Mouse (Mus musculus): ENCODE measurements around the gene Ifit3b.
"Not testable (repeated sequence)": the region's sequence is repeated elsewhere in the genome, so short reads cannot be mapped to it uniquely, and the experiment has no call there.

Ifit3b gene

DNA sequence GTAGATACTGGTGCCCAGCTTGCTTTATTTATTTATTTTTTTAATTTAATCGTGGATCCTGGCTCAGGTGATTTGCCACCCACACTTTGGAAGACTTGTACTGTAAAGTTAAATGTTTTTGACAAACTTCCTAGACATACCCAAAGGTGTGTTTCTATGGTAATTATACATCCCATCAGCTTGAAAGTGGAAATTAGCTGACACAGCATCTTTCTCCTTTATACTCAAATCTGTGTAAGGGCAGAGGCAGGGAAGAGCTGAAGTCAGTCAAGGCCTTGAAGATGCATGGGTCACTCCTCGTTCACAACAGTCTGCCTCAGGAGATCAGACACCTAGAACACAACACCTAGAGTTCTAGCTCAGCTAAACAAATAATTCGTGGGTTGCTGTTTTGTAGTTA lies 2.3 kb downstream of the Ifit3b start:
- not testable (repeated sequence) for DNase-seq (ENCODE audit: low spot score)

DNA sequence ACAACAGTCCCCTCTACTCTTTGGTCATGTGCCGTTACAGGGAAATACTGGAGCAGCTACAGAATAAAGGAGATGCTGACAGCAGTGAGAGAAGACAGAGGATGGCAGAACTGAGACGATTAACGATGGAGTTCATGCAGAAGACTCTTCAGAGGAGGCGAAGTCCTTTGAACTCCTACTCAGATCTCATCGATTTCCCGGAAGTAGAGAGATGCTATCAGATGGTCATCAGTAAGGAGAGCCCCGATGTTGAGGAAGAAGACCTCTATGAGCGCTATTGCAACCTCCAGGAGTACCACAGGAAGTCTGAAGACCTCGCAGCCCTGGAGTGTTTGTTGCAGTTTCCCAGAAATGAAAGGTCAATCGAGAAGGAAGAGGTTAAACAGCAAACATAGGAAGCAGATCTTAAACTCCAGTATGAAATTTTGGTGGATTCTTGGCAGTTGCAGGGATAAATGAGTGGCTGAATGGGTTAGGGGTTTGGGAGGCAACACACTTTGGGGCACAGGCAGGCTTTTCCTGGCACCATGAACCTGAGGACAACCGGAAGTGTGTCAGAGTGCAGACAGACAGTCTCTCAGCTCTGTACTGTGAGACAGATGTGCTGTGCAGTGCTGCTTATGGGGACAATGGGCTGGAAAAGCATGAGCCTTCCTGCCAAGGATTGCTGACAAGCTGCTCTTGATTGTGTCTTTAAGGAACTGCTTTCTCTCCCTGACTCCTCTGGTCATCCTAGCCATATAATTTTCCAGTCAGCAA lies 4.7 kb downstream of the Ifit3b start:
- DNase-seq (ENCODE audit: low spot score), result not testable (repeated sequence)

DNA sequence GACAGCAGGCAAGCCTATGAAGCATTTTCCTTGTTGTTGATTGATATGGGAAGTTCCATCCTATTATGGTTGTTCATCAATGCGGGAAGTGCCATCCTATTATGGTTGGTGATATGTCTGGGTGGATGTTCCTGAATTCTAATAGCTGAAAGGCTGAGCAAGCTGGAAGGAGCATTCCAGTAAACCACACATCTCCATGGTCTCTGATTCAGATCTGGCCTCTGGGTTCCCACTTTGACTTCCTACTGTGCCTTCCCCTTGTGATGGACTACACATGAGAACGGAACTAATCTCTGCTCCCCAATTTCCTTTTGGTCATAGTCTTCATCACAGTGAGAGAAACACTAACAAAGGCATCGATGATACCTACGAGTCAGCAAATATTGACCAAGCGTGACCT lies 13.1 kb downstream of the Ifit3b start:
- no peak for DNase-seq (ENCODE audit: low spot score)

DNA sequence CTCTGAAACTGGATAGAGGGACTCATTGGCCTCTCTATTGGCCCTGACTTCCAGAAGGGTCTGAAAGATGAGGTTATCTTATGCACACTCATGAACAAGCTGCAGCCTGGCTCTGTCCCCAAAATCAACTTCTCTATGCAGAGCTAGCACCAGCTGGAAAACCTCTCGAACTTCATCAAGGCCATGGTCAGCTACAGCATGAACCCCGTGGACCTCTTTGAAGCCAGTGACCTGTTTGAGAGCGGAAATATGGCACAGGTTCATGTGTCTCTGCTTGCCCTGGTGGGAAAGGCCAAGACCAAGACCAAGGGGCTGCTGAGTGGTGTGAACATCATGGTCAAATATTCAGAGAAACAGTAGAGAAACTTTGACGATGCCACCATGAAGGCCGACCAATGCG lies 16.0 kb downstream of the Ifit3b start:
- no peak for DNase-seq (ENCODE audit: low spot score)

DNA sequence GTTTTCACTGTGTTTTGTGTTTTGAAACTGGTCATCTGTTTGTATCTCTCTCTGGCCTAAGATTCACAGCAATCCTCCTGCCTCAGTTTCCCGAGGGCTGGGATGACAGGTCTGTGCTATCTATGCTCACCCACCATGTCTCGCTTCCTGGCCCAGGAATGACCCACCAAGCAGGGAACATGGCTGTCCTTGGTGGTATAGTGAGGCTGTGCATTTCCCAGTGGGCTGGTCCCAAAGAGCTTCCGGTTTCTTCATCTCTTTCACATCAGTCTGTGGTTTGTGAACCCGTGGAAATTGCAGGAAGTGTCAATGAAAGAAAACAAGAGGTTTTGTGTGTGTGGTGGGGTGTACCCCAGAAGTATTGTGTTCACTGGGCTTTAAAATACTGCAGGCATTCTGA lies 16.9 kb downstream of the Ifit3b start:
- no peak for DNase-seq (ENCODE audit: low spot score)

DNA sequence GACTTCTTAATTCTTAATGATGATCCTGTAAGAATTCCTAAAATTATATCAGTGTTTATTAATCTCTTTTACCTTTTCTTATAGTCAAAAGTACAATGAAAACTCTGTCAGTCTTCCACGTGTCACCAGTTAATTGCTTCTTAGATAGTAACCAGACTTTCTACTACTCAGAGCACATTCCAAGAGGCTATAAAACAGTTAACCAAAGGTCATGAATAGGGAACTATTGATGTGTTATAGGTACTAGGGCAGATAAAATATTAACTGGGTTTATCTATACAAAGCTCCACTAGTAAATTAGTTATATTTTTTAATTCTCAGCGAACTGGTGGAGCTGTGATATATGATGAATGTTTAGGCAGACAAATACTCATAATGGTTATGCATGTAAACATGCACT lies 19.7 kb downstream of the Ifit3b start:
- no peak for DNase-seq (ENCODE audit: low spot score)

DNA sequence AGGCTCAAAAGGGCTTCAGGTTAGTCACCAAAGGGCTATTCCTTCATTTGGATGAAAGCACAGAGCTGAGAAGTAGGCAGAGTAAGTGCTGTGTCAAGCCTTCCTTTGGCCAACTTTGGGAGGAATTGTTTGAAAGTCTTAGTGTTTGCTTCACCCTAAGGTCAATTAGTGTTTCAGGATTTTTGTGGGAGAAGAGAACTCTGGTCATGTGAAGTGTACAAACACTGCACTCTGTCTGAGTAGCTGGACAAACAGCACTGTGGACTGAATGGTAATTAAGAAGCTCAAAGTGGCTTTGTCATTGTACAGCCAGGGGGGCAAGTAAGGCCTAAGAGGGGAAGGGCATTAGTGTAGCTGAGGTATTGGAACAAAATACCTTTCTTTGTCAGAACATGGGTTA lies 23.7 kb downstream of the Ifit3b start:
- no peak for DNase-seq (ENCODE audit: low spot score)

DNA sequence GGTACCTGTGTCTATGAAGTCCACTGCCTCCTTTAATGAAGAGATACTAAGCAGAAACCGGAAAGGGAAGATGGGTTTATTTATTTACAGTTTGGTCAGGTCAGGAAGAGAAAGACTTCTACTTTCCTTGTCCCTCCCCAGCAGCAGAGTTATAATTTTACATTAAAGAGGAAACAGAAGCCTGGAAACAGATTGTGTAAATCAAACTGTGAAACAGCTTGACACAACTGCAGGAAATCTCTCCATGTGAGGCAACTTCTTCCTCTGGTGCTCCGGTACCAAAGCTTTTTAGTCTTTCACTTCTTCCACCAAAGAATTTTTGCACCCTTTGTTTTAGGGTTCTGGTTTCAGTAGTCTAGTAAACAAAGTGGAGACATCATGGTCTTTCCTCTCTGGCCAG lies 25.7 kb downstream of the Ifit3b start:
- DNase-seq (ENCODE audit: low spot score), result no peak

DNA sequence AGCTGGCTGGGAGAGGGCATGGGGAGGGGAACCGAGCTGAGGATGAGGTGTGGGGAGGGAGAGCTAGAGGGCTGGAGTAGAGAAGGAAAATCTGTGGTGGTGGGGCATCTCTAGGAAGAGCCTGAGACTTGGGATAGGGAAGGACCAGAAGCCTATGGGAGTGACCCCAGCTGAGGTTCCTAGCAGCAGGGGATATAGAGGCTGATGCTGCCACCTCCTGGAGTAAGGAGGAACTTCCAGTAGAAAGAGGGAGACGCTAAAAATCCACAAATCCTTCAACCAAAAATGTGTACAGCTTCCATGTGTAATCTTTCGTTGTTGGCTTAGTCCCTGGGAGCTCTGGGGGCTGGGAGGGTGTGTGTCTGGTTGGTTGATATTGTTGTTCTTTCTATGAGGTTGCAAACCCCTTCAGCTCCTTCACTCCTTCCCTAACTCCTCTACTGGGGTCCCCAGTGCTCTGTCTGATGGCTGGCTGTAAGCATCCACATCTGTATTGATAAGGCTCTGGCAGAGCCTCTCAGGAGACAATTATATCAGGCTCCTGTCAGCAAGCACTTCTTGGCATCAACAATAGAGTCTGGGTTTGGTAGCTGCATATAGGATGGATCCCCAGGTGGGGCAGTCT lies 29.3 kb downstream of the Ifit3b start:
- peak; percentile 66 for DNase-seq (ENCODE audit: low spot score)

DNA sequence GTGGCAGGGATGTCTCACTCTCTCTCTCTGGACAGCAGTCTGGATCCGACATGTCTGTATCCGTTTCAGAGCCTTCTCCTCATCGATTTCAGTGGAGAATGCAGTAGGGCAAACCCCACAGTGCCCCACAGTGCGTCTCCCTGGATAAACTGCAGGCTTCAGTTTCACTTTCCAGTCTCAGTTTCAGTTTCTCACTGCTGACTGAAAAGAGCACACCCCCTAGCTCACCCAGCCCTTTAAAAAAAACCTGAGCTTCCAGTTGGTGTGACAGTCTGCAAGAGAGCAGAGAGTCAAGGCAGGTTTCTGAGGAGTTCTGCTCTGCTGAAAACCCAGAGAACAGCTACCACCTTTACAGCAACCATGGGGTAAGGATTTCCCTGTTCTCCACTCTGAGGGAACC lies 32.9 kb downstream of the Ifit3b start, which contains the start of the genes Ifit1bl2 and Ifit1:
Gene Ifit1bl2 (minus strand): TSS at position 121 of the 400 bp plus-strand sequence.
Gene Ifit1 (plus strand): TSS at position 249 of the 400 bp plus-strand sequence.
- DNase-seq (ENCODE audit: low spot score), result no peak

DNA sequence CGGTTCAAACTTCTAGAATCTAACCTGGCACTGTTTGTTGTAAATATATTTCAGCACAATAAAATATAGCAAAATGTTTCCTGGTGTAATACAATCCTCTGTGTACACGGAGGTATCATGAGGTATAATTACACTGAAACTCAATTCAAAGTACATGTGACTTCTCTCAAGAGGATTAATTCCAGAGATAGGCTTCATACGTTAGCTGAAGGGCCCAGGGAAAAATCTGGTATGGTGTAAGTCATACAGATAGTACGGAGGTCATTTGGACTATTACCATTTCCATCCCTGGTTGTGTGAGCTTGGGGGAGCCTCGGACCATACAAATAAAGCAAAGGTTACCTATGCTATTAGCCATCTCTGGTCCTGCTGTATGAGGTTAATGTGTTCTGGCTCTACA lies 34.8 kb downstream of the Ifit3b start:
- DNase-seq (ENCODE audit: low spot score), result no peak

DNA sequence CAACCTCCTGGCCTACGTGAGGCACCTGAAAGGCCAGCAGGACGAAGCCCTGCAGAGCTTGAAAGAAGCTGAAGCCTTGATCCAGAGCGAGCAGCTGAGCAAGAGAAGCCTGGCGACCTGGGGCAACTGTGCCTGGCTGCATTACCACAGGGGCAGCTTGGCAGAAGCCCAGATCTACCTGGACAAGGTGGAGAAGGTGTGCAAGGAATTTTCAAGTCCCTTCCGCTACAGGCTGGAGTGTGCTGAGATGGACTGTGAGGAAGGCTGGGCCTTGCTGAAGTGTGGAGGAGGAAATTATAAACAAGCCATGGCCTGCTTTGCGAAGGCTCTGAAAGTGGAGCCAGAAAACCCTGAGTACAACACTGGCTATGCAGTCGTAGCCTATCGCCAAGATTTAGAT lies 39.9 kb downstream of the Ifit3b start:
- DNase-seq (ENCODE audit: low spot score), result not testable (repeated sequence)

DNA sequence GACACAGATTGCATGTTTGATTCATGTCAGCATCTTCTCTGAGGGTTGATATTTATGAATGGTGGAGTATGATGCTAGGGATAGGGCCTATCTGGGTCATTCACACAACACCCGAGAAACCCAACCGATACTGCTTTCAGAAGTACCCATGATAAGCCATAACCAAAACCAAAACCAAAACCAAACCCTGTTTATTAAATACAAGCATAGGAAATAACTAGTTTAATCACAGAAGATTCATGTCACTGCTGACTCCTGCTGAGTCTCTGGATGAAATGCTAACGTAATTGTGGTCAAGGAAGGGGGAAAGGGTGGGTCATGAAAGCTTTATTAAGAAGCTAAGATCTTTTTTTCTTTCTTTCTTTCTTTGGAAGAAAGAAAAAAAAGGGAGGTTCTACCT lies 42.5 kb downstream of the Ifit3b start:
- DNase-seq (ENCODE audit: low spot score), result no peak

DNA sequence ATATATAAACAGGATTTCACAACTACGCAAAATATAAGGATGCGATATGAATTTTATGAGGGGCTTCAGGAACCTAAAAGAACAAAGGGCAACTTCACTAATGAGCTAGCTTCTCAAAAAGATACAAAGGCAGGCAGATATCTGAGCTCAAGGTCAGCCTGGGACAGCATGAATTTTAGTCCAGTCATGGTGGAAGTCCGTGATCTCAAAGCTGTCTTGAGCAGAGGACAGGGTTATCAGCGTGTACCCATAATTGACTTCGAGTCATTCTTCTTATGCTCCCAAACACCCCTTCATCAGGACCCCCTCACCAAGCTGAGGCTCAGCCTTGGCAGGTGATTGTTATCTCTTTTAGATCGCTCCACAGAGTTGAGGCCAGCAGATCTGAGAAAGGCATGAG lies 43.2 kb downstream of the Ifit3b start:
- no peak for DNase-seq (ENCODE audit: low spot score)

DNA sequence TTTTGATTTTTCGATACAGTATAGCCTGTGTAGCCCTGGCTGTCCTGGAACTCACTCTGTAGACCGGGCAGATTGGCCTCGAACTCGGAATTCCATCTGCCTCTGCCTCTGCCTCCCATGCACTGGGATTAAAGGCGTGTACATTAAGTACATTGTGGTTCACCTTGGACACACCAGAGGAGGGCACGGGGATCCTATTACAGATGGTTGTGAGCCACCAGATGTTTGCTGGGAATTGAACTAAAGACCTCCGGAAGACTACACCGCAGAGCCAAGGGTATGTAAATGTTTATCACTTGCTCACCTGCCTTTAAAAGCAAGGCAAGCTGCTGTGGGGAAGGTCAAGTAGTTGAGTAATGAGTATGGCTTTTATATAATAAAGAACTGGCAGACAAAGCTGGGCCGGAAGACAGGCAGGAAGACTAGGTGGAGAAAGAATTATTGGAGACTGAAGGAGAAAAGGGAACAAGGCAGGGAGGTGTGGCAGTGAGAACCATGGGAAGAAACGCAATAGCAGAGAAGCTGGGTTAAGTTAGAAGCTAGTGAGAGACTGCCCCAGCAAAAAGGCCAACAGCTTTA lies 47.5 kb downstream of the Ifit3b start:
- DNase-seq (ENCODE audit: low spot score), result no peak

DNA sequence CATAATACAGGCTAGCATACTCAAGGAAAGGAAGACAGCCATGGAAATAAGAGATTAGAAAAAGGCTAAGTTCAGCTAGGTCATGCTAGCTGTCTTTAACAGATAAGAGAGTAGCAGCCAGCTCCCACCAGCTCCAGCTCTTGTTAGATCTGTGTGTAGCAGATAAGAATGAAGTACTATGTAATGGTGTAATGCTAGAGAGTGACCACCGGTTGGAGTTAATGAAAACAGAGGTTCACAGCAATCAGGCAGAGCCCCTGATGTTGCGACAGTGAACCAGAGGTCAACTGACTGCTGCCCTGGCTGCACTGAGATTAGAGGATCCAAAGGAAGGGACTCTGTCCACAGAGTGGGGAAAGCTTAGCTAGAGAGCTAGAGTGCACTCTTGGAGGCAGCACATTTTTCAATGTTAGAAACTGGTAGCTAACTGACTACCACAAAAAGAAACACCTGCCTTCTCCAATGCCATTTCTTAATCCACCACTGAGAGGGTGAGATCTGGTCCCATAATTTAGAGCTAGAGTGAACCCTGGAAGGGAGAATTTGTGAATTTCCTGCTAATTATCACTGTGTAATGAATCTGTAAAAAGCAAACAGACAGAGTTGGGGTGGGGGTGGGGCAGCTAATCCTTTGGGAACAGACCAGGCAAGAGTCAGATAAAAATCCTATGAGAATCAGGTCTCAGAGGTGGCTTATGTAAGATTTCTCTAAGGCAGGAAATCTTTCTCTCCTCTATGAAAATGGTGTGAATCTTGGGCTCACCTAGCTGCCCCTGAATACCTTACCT lies 48.9 kb downstream of the Ifit3b start:
- peak; percentile 41 for DNase-seq (ENCODE audit: low spot score)

DNA sequence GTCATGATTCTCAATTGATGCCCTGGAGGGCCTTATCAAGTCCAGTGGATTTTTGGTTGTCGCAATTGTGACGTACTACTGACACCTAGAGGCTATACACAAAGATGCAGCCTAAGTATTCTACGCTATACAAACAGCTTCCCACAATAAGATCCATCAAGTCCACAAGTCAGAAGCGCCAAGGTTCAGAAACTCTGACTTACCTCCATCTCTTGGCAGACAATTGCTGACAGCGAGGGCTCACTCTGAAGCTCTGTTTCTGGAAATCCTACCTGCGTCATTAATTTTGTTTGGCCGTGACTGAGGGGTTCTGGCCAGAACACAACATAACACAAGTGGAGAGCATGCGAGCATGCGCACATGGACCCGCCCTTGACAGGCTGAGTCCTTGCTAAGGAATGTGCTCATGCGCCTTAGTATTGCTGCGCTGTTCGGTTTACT lies 54.3 kb downstream of the Ifit3b start:
- DNase-seq (ENCODE audit: low spot score), result peak; percentile 86

DNA sequence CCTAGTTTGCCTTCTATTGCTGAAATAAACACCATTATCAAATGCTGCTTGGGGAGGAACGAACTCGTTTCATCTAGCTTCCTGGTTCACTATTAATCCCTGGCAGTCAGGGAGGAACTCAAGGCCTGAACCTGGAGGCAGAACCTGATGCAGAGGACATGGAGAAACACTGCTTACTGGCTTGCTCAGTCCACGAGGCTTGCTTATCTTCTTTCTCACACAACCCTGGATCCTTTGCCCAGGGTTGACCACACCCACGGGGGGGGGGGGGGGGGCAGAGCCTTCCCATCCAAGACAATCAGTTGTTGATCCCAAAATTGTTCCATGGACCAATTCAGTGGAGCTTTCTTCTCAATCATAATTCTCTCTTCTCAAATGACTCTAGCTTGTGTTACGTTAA lies 55.0 kb downstream of the Ifit3b start:
- no peak for DNase-seq (ENCODE audit: low spot score)

Measured in embryo, embryonic 10 days (tissue).